Mouse (Mus musculus) mesoderm, embryonic 11.5 days (tissue): Measurements from ENCODE around the gene F2r.

Experiments
- DNase-seq: peaks from one replicate; pipeline ENCODE4 v3.0.0-alpha.2; 2012; ENCODE audit warnings: low read depth, low spot score

F2r gene

GRCm38 (mm10) chr13:95595921-95596320, 22.4 kb downstream of the F2r start:
- no peak for DNase-seq

- DNase-seq: no peak
Measured at GRCm38 (mm10) chr13:95595411-95595810, 22.9 kb downstream of the F2r start.

GRCm38 (mm10) chr13:95592860-95593259, 25.4 kb downstream of the F2r start:
- no peak for DNase-seq

DNA sequence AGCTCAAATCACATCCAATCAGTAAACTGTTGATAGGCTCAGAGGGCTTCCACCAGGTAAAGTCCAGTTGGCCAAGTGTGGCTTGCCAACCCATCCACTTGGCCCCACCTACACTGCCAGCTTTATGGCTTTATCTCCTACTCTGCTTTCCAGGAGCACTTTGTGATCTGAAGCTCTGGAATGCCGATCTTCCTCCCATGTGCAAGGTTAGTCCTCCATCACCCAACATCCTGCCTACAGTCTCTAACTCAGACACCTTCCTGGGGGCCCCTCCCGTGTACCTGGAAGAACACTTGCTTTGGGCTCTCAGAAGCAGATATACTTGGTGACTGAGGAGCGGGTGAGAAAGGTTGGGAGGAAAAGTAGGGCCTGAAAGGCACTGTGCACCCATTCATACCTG, 26.7 kb downstream of the F2r start:
- DNase-seq: no peak

DNA sequence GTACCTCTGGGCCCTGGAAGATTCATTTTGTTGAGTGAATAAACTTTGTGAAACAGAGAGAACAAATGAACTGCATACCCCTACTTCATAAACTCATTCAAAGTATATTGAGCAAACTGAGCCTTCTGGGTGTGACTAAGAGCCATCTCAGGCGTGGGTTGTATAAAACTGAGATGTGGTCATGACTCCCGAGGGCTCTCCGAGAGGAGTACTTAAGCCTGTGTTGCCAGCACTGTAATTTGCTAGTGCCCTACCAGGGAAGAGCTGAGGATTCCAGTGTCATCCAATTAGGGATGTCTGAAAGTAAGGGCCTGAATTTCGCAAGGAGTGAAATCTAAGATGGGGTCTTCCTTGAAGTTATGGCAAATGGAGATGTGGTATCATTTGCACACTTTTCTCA, 30.7 kb downstream of the F2r start:
- no peak for DNase-seq

- DNase-seq: no peak
Measured at GRCm38 (mm10) chr13:95584898-95585297, 33.4 kb downstream of the F2r start.

GRCm38 (mm10) chr13:95583237-95584189, 34.8 kb downstream of the F2r start:
- DNase-seq: no peak

GRCm38 (mm10) chr13:95581850-95582249, 36.4 kb downstream of the F2r start:
- DNase-seq: no peak

DNA sequence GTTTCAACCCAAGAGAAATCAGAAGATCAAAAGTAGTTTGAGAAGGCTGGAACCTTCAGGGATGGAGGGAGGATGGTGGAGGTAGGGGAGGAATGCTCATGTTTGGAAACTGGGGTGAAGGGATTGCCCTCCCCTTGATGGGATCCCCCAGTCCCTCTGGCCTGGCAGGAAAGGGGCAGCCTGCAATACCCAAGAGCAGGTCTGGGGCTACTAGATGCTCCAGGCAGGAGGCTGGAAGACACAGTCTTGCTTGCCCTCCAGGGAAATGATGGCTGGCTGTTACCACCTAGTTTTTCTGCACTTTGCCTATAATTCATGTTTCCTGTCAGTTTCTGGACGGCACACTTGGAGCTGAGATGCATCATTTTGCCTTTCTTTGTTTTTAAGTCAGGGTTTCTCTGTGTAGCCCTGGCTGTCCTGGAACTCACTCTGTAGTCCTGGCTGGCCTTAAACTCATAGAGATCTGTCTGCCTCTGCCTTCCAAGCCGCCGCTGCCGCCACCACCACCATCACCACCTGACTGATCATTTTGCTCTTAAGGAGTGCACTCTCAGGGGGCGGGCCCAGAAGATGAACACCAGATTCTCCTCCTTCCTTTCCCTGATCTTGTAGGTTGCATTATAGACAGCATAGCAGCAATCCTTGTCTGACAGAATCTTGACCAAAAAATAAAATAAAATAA, 40.1 kb downstream of the F2r start:
- no peak for DNase-seq

DNA sequence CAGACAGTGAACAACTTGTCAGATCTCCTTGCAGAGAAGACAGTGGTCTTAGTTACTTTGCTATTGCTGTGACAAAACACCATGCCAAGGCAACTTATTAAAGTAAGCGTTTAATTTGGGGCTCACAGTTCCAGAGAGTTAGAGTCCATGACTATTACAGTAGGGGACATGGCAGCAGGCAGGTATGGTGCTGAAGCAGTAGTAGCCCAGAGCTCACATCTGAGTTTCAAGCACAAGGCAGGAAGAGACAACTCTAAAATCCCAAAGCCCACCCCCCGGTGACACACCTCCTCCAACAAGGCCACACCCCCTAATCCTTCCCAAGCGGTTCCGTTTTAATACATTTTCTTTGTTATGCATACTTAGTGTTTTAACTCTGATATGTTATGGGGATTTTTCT, 47.4 kb downstream of the F2r start:
- no peak for DNase-seq

GRCm38 (mm10) chr13:95569326-95569725, 49.0 kb downstream of the F2r start:
- DNase-seq: no peak

- no peak for DNase-seq
Measured at GRCm38 (mm10) chr13:95568336-95568735, 50.0 kb downstream of the F2r start.

GRCm38 (mm10) chr13:95566841-95567551, 51.3 kb downstream of the F2r start:
- DNase-seq: no peak

DNA sequence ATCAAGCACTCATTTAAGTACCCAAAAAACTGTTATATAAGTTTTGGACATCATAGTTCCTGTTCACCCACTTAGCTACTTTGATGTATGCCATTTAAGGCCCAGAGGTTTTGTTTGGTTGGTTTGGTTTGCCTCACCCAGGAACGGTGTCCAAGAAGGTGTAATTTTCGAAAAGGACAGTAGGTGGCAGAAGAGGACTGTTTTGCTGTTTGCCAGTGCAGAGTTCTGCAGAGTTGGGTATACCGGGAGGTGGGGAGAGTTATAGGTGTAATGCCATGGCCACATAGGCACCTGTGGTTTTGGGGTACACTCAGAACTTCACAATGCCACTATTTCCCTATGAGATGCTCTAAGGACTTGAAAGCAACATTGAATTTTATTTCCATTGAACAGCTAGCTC, 54.6 kb downstream of the F2r start:
- DNase-seq: peak; percentile 82

DNA sequence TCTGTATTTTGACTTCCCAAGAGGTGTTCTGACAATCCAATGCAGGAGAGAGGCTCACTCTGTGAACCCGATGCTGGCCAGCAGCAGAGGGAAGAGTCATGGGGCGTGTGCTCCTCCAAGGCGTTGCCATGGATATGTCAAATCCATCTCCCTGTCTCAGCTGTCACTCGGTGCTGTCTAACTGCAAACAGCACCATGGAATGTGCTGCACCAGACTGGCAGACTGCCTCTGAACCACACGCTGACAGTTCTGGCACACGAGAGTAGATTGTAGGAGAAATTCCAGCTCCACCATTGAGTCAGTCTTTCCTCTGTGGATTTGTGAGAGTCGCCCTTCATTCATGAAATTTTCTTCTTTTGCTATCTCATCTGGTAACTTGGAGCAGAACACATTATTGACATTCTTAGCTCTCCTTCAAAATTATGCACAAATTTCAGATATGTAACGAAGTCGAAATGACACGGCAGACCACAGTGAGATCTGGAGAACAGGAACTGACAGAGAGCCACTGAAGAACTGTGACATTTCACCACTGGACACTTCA, 55.1 kb downstream of the F2r start:
- DNase-seq: no peak

DNA sequence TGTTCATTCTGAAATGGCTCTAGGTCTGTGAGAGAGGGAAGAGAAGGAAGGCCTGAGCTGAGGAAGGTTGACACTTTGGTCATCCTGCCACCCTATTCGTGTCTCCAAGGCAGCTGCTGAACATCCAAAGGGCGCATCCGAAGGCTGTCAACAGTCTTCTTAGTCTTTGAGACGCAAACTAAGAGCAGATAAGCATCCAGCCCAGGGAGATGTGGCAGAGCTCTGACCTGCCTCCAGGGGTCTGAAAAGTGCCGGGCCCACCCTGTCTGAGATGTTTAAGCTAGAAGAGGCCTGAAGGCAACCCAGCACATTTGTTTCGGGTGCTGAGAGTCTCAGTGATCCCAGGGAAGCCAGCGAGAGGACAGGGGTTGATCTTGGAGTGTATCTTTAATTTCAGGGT, 61.0 kb downstream of the F2r start:
- no peak for DNase-seq

DNA sequence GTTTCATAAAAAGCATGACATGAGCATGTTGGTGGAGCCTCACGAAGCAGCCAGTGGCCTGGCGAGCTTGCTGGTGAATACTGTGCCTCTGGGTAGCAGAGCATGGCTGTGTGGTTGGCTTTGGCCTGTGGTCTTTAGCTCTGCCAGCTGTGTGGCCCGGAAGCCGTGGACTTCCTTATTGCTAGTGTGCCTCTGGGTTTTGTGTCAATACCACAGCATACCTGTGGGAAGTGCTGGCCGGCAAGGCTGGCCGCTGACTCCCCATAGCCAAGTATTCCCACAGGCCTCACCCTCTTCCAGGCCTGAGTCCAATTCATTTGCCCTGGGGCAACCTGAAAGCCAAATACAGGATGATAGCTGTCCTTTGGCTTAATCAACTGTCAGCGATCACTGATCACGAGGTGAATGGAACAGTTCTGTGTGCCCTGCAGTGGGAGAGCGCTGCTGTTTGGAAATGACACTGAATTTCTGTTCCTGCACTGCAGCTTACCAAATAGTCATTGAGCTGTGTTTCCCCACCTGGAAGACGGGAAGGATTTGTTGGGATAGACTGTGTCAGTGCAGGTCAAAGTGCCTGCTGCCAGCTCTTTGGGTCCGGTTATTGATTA, 64.3 kb downstream of the F2r start:
- no peak for DNase-seq
